Mouse (Mus musculus) lung, postnatal 0 days (tissue): ENCODE measurements at regions not wholly inside any gene's neighbourhood (a gene's known extent, or its start where the extent isn't known, plus 50 kb on each side); places are given as distances from the start of the nearest gene placed in this dataset.

Source experiments
- ATAC-seq: fragments of 200-750 bp; cut with Nextera tagmentation; 2 replicates; pipeline ENCODE4 v1.8.0; 2017; ENCODE audit warnings: moderate library complexity
- DNase-seq: peaks from one replicate; pipeline ENCODE4 v3.0.0-alpha.2; 2016; ENCODE audit warnings: low spot score
- H3K27ac ChIP-seq: fragments of 300-500 bp; sonication (generic); 2 replicates; pipeline ENCODE4 v1.5.1; 2014; ENCODE audit warnings: antibody characterized with exemption, mild to moderate bottlenecking, low read length, mixed read lengths
- H3K27me3 ChIP-seq: fragments of 300-500 bp; sonication (generic); replicated peaks from 2 replicates; pipeline ENCODE4 v1.6.1; 2014; ENCODE audit warnings: low read length, mixed read lengths; ENCODE audit not compliant: insufficient read depth
- H3K36me3 ChIP-seq: fragments of 300-500 bp; sonication (generic); 2 replicates; pipeline ENCODE4 v1.6.1; 2014; ENCODE audit warnings: low read length, mixed read lengths; ENCODE audit not compliant: insufficient read depth
- H3K4me1 ChIP-seq: fragments of 300-500 bp; sonication (generic); 2 replicates; pipeline ENCODE4 v1.6.1; 2014; ENCODE audit warnings: antibody characterized with exemption, low read depth, low read length, mixed read lengths; ENCODE audit not compliant: insufficient read depth
- H3K4me2 ChIP-seq: fragments of 300-500 bp; sonication (generic); replicated peaks from 2 replicates; pipeline ENCODE4 v1.6.1; 2014; ENCODE audit warnings: low read depth, mild to moderate bottlenecking, low read length, moderate library complexity, mixed read lengths
- H3K4me3 ChIP-seq: fragments of 300-500 bp; sonication (generic); 2 replicates; pipeline ENCODE4 v1.5.1; 2014; ENCODE audit warnings: low read depth, low read length
- H3K9ac ChIP-seq: fragments of 300-500 bp; sonication (generic); replicated peaks from 2 replicates; pipeline ENCODE4 v1.6.1; 2014; ENCODE audit warnings: low read depth, mild to moderate bottlenecking
- H3K9me3 ChIP-seq: fragments of 300-500 bp; sonication (generic); 2 replicates; pipeline ENCODE4 v1.6.1; 2016; ENCODE audit warnings: low read length, mixed read lengths
- CTCF ChIP-seq: IDR thresholded peaks from 2 replicates; pipeline ENCODE4 v1.5.1; 2016; ENCODE audit warnings: antibody characterized with exemption, mild to moderate bottlenecking
- EP300 ChIP-seq: IDR thresholded peaks from 2 replicates; pipeline ENCODE4 v1.6.1; 2016; ENCODE audit warnings: antibody characterized with exemption, mild to moderate bottlenecking, control low read depth
- WGBS: fragments of 180-500 bp; shearing (Covaris S2); extraction: QIAGEN DNeasy Blood & Tissue Kit; methylation state at CpG from one replicate; pipeline ENCODE4 v1.1.7; 2014; 5-methylcytosine and 5-hydroxymethylcytosine counted together

- no peak for DNase-seq
These were observed 394.7 kb downstream of the 4933405O20Rik start for GRCm38 (mm10) chr7:50993707-50994106.

GRCm38 (mm10) chr7:51041899-51042667 is 443.1 kb downstream of the 4933405O20Rik start:
- DNase-seq, result no peak
- Histone ChIP-seq H3K36me3 (no peaks in the 10 kb centered on the region), H3K27me3 (no peaks in the 10 kb centered on the region), H3K4me2 (no peak overlapping the region), H3K27ac (no peak overlapping the region), H3K4me3 (no peak overlapping the region), H3K9me3 (no peaks in the 10 kb centered on the region), H3K9ac (no peak overlapping the region), H3K4me1 (no peaks in the 10 kb centered on the region)
- ATAC-seq, result no peak
- WGBS, result 80% methylated on average over 3 of the region's 3 CpGs
- TF ChIP-seq CTCF, result no peak
- no peak for TF ChIP-seq EP300

More at GRCm38 (mm10) chr7:50993707-50994106, 394.7 kb downstream of the 4933405O20Rik start:
- H3K4me3 ChIP-seq, result no peak overlapping the region
- no peaks in the 10 kb centered on the region for H3K4me1 ChIP-seq
- H3K4me2 ChIP-seq, result no peak overlapping the region
- TF ChIP-seq CTCF (no peak), EP300 (no peak)
- H3K9me3 ChIP-seq, result no peaks in the 10 kb centered on the region
- H3K27ac ChIP-seq, result no peak overlapping the region
- H3K36me3 ChIP-seq, result no peaks in the 10 kb centered on the region
- ATAC-seq, result no peak
- H3K27me3 ChIP-seq, result no peaks in the 10 kb centered on the region
- H3K9ac ChIP-seq, result no peak overlapping the region
- WGBS, result 36% methylated on average over 1 of the region's 1 CpGs

GRCm38 (mm10) chr7:51051496-51051895 is 452.5 kb downstream of the 4933405O20Rik start:
- H3K4me2 ChIP-seq, result no peak overlapping the region
- DNase-seq (no peak), ATAC-seq (no peak)
- TF ChIP-seq EP300, result no peak
- TF ChIP-seq CTCF, result no peak
- no peak overlapping the region for H3K4me3 ChIP-seq
- no peaks in the 10 kb centered on the region for H3K27me3 ChIP-seq
- H3K9me3 ChIP-seq, result no peaks in the 10 kb centered on the region
- no peak overlapping the region for H3K27ac ChIP-seq
- no peaks in the 10 kb centered on the region for H3K36me3 ChIP-seq
- no peaks in the 10 kb centered on the region for H3K4me1 ChIP-seq
- WGBS, result 62% methylated on average over 3 of the region's 3 CpGs
- H3K9ac ChIP-seq, result no peak overlapping the region

DNA sequence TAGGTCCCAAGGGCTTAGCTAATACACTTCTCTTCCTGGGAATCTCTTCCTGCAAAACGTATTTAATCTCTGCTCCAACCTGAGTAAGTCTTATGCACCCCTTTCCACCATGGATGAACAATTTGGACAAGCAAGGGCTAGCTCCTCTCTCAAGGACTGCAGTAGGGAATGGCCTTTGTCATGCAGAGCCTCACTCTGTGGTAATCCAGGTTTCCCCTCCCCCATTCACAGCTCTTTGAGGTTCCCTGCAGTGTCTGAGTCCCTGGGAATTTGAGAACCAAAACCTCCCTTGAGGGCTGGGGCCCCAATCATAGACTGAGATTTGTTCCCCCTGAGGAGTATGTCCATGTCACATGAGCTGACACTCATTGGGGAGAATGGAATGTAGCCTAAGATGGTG is 442.5 kb upstream of the Ano5 start:
- Histone ChIP-seq H3K27me3 (no peaks in the 10 kb centered on the region), H3K9ac (no peak overlapping the region), H3K4me1 (no peaks in the 10 kb centered on the region), H3K9me3 (no peaks in the 10 kb centered on the region), H3K36me3 (no peaks in the 10 kb centered on the region), H3K27ac (no peak overlapping the region), H3K4me2 (no peak overlapping the region), H3K4me3 (no peak overlapping the region)
- WGBS, result 9% methylated on average over 1 of the region's 1 CpGs
- ATAC-seq, result no peak
- DNase-seq, result no peak
- TF ChIP-seq EP300 (no peak), CTCF (no peak)

DNA sequence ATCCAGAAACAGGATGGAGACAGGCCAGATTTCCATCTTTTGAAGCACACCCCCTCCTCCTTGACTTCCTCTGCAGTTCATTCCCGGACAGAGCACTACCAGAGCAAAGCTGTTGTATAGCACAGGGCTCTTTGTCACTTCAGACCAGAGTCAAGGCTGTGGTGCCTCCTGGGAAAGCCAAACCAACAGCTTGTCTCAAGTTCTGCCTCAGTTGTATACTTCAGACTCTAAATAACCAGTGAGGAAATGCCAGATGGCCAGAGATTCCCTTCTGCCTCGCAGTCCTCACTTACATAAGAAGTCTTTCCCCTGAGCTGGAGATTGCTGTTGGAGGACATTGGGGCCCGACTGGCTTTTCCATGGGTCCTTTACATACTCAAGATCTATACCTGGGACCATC is 417.1 kb upstream of the Ano5 start:
- no peak for DNase-seq
- no peak overlapping the region for H3K27ac ChIP-seq
- H3K9ac ChIP-seq, result no peak overlapping the region
- no peak for TF ChIP-seq EP300
- no peak for TF ChIP-seq CTCF
- no peaks in the 10 kb centered on the region for H3K9me3 ChIP-seq
- no peak for ATAC-seq
- no peak overlapping the region for H3K4me2 ChIP-seq
- no peaks in the 10 kb centered on the region for H3K4me1 ChIP-seq
- no peak overlapping the region for H3K4me3 ChIP-seq
- no peaks in the 10 kb centered on the region for H3K36me3 ChIP-seq
- H3K27me3 ChIP-seq, result no peaks in the 10 kb centered on the region
- WGBS, result 56% methylated on average over 3 of the region's 3 CpGs

GRCm38 (mm10) chr7:51101166-51101565 is 409.7 kb upstream of the Ano5 start:
- no peaks in the 10 kb centered on the region for H3K4me1 ChIP-seq
- no peak overlapping the region for H3K27ac ChIP-seq
- no peaks in the 10 kb centered on the region for H3K36me3 ChIP-seq
- 71% methylated on average over 2 of the region's 2 CpGs for WGBS
- DNase-seq (no peak), ATAC-seq (no peak)
- TF ChIP-seq EP300 (no peak), CTCF (no peak)
- no peaks in the 10 kb centered on the region for H3K9me3 ChIP-seq
- no peaks in the 10 kb centered on the region for H3K27me3 ChIP-seq
- H3K9ac ChIP-seq, result no peak overlapping the region
- H3K4me3 ChIP-seq, result no peak overlapping the region
- no peak overlapping the region for H3K4me2 ChIP-seq
